Mouse (Mus musculus): Measurements from ENCODE around the gene Ackr3.

Ackr3 gene

DNA sequence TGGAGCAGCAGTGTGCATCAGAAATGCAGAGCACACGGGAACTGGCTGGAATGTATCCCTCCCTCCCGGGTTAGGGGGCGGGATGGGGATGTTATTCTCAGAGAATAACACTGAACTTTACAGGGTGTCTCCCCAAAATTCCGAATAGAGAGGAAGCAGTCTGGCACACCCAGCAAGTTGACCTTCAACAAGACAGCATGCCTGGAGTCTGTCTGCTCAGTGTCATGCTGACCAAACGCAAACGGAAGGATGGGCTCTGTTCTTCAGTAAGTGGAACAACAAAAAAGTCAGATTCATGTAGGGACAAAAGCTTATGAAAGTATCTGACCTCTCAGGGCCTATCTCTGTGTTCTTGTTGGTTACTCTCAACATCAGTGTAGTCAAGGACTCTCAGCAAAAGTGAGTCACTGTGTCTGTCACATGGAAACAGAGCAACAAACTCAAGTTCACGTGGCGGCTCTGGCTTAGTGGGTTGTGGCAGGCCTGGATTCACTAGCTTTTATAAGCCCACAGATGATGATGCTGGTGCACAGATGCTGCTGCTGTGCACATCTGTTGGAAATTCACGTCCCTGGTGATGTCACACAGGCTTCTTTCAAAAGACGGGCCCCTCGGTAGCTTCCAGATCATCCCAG lies 54.6 kb downstream of the Ackr3 start:
- H3K36me3 ChIP-seq (ENCODE audit: insufficient read depth, low read length) = no peaks in the 10 kb centered on the region
- H3K27me3 ChIP-seq (ENCODE audit: insufficient read depth, low read length) = peaks cover 8% of the 10 kb centered on the region; the same call in 1 of the 2 replicates
- no peaks in the 10 kb centered on the region for H3K9me3 ChIP-seq (ENCODE audit: low read length)
- TF ChIP-seq NANOG (IDR thresholded peaks at IDR 0.05; ENCODE audit: borderline replicate concordance, low read length) (no peak), CTCF (conservative IDR thresholded peaks at IDR 0.05; ENCODE audit: low read length) (no peak), POU5F1 (IDR thresholded peaks at IDR 0.05; ENCODE audit: borderline replicate concordance, low read length) (no peak)
- peaks cover 8% of the 10 kb centered on the region for H3K4me1 ChIP-seq (replicated peaks; ENCODE audit: low read depth, low read length)
- H3K4me3 ChIP-seq (replicated peaks; ENCODE audit: low read length) = no peak overlapping the region

DNA sequence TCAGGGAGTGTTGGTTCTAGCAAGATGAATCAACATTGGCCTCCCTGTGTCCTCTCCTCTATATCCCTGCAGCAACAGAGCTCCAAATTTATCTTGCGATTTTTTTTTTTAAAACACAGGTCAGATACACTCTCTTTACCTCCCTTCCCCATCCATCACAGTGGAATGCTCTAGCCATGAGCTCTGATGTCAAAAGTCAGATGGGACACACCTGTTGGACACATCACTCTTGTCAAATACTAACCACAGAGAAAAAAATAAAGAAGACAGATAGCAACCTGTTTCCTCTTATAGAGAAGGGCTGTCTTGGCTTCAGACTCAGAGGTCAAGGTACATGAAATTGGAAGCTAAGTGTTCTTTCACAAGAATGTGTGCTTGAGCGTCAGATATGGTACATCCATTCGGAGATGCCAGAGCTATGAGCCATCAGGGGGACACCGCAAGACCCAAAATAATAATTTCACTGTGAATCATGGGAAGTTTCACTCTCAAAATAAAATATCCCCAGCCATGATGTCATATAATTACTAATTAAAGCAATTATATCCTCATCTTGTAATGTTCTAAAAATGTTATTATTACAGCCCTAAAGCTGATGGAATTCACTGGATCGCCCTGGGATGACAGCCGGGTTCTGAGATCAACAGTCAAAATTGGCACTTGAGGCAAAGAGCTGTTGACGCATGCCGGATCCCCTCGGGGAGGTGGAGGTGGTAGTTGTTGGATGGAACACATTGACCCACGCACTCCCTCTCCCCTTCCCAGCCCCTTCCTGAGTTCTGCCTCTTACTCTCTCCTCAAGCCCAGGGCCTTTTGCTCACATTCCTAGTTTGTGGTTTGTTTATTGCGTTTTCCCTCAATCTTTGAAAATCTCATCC lies 57.2 kb downstream of the Ackr3 start:
- Histone ChIP-seq H3K9me3 (ENCODE audit: low read length) (no peaks in the 10 kb centered on the region), H3K4me1 (replicated peaks; ENCODE audit: low read depth, low read length) (peaks cover 8% of the 10 kb centered on the region), H3K36me3 (ENCODE audit: insufficient read depth, low read length) (no peaks in the 10 kb centered on the region), H3K4me3 (replicated peaks; ENCODE audit: low read length) (no peak overlapping the region), H3K27me3 (ENCODE audit: insufficient read depth, low read length) (peaks cover 8% of the 10 kb centered on the region; the same call in 1 of the 2 replicates)
- TF ChIP-seq NANOG (IDR thresholded peaks at IDR 0.05; ENCODE audit: borderline replicate concordance, low read length) (no peak), POU5F1 (IDR thresholded peaks at IDR 0.05; ENCODE audit: borderline replicate concordance, low read length) (no peak), CTCF (conservative IDR thresholded peaks at IDR 0.05; ENCODE audit: low read length) (no peak)

DNA sequence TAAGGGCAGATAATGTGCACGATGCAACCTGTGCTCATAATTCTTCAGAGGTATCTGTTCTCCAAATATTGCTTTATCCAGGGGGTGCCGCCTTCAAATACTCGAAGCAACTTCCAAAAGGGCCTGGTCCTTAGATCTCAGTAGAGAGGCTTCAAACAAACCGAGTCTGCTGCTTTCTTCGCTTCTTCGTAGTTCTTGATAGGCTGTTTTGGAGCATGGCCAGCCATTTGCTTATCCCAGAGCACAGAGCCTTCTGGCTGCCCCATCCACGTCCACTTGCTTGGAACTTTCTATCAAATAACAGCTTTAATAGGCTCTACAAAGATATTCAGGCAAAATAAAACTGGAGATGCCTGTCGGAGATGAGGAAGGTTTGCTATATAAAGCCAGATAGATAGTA lies 58.6 kb downstream of the Ackr3 start:
- peaks cover 17% of the 10 kb centered on the region for H3K27me3 ChIP-seq (ENCODE audit: insufficient read depth, low read length)
- peaks cover 5% of the 10 kb centered on the region; the same call in 1 of the 2 replicates for H3K9me3 ChIP-seq (ENCODE audit: low read length)
- H3K36me3 ChIP-seq (ENCODE audit: insufficient read depth, low read length) = no peaks in the 10 kb centered on the region
- TF ChIP-seq NANOG (IDR thresholded peaks at IDR 0.05; ENCODE audit: borderline replicate concordance, low read length) = no peak
- TF ChIP-seq POU5F1 (IDR thresholded peaks at IDR 0.05; ENCODE audit: borderline replicate concordance, low read length) = no peak
- H3K4me3 ChIP-seq (replicated peaks; ENCODE audit: low read length) = no peak overlapping the region
- peaks cover 8% of the 10 kb centered on the region for H3K4me1 ChIP-seq (replicated peaks; ENCODE audit: low read depth, low read length)

Measured in E14TG2a.4 (cell line).